Mouse (Mus musculus) heart, embryonic 10.5 days (tissue): ENCODE measurements around the gene Itih3. TPM values are rescaled to one million over a fixed set of nuclear protein-coding genes. Genes with fewer than 3 reads are reported as not detected.
A peak's percentile ranks its signal among the peaks of the same experiment; 100 is the strongest.

Experiments
- DNase-seq: peaks from one replicate; pipeline ENCODE4 v3.0.0-alpha.2; 2017; ENCODE audit warnings: low spot score
- H3K27ac ChIP-seq: fragments of 300-500 bp; sonication (generic); 2 replicates; pipeline ENCODE4 v1.5.1; 2016; ENCODE audit warnings: mild to moderate bottlenecking
- H3K27me3 ChIP-seq: fragments of 300-500 bp; sonication (generic); 2 replicates; pipeline ENCODE4 v1.6.1; 2016; ENCODE audit warnings: mild to moderate bottlenecking; ENCODE audit not compliant: poor library complexity, insufficient read depth, severe bottlenecking
- H3K36me3 ChIP-seq: fragments of 300-500 bp; sonication (generic); 2 replicates; pipeline ENCODE4 v1.6.1; 2016; ENCODE audit warnings: mild to moderate bottlenecking, moderate library complexity
- H3K4me1 ChIP-seq: fragments of 300-500 bp; sonication (generic); 2 replicates; pipeline ENCODE4 v1.6.1; 2016; ENCODE audit warnings: mild to moderate bottlenecking
- H3K4me3 ChIP-seq: fragments of 300-500 bp; sonication (generic); 2 replicates; pipeline ENCODE4 v1.5.1; 2016; ENCODE audit warnings: mild to moderate bottlenecking, moderate library complexity
- H3K9me3 ChIP-seq: fragments of 300-500 bp; sonication (generic); 2 replicates; pipeline ENCODE4 v1.6.1; 2016; ENCODE audit warnings: mild to moderate bottlenecking, moderate library complexity
- WGBS: fragments of 180-500 bp; shearing (Covaris S2); methylation state at CpG from one replicate; pipeline ENCODE4 v1.1.7; 2016; 5-methylcytosine and 5-hydroxymethylcytosine counted together
- polyA plus RNA-seq: library from polyadenylated mRNA; unstranded; fragments of >200 nt; fragmentation: Nextera tagmentation; extraction: Ambion mirVana; gene quantifications from 2 replicates; pipeline ENCODE4 v1.2.1, GENCODE M21; 2016

Itih3 gene
- polyA plus RNA-seq, 1 experiment from 2014 or later = 5.0 TPM

DNA sequence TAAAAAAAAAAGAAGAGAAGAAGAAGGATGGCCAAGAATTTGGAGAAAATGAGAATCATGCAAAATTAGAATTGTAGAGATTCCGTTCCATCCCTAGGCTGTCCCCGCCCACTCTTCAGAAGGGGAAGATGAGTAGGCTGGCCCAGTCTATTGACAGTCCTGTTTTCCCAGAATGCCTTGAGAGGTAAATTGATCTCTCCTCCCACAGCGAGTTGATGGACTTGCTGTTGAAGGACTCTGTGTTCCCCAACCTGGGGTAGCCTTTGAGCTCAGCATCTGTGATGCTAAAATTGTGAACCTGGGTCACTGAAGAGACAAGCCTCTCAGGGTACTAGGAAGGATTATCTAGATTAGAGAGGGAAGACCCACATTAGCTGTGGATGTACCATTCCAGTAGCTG lies 1.9 kb upstream of the Itih3 start:
- DNase-seq = no peak
- H3K4me1 ChIP-seq = peaks cover 15% of the 10 kb centered on the region
- no peak overlapping the region for H3K27ac ChIP-seq
- no peaks in the 10 kb centered on the region for H3K27me3 ChIP-seq
- H3K4me3 ChIP-seq = no peak overlapping the region
- no peaks in the 10 kb centered on the region for H3K9me3 ChIP-seq
- H3K36me3 ChIP-seq = no peaks in the 10 kb centered on the region
- WGBS = 87% methylated on average over 3 of the region's 3 CpGs

GRCm38 (mm10) chr14:30922053-30922670 lies 1.4 kb downstream of the Itih3 start:
- H3K27me3 ChIP-seq = no peaks in the 10 kb centered on the region; the same call in 1 of the 2 replicates
- H3K4me1 ChIP-seq = peaks cover 15% of the 10 kb centered on the region
- no peak for DNase-seq
- no peak overlapping the region for H3K4me3 ChIP-seq
- no peaks in the 10 kb centered on the region for H3K9me3 ChIP-seq
- no peak overlapping the region for H3K27ac ChIP-seq
- no peaks in the 10 kb centered on the region for H3K36me3 ChIP-seq
- 65% methylated on average over 8 of the region's 8 CpGs for WGBS

- H3K27ac ChIP-seq = no peak overlapping the region
- H3K36me3 ChIP-seq = no peaks in the 10 kb centered on the region
- 84% methylated on average over 1 of the region's 1 CpGs for WGBS
- no peaks in the 10 kb centered on the region for H3K9me3 ChIP-seq
- DNase-seq = no peak
- no peaks in the 10 kb centered on the region for H3K4me1 ChIP-seq
- H3K27me3 ChIP-seq = no peaks in the 10 kb centered on the region; the same call in 1 of the 2 replicates
- H3K4me3 ChIP-seq = no peak overlapping the region
Observed at GRCm38 (mm10) chr14:30916516-30916915, 7.0 kb downstream of the Itih3 start.

GRCm38 (mm10) chr14:30913404-30913803 lies 10.2 kb downstream of the Itih3 start:
- WGBS = 89% methylated on average over 5 of the region's 5 CpGs

GRCm38 (mm10) chr14:30912641-30913040 lies 10.9 kb downstream of the Itih3 start:
- 76% methylated on average over 8 of the region's 8 CpGs for WGBS
- no peak for DNase-seq
- H3K4me1 ChIP-seq = no peaks in the 10 kb centered on the region

More at GRCm38 (mm10) chr14:30913404-30913803, 10.2 kb downstream of the Itih3 start:
- Histone ChIP-seq H3K27me3 (no peaks in the 10 kb centered on the region; the same call in 1 of the 2 replicates), H3K4me3 (no peak overlapping the region), H3K27ac (no peak overlapping the region), H3K9me3 (no peaks in the 10 kb centered on the region), H3K36me3 (no peaks in the 10 kb centered on the region), H3K4me1 (no peaks in the 10 kb centered on the region)
- DNase-seq = no peak

DNA sequence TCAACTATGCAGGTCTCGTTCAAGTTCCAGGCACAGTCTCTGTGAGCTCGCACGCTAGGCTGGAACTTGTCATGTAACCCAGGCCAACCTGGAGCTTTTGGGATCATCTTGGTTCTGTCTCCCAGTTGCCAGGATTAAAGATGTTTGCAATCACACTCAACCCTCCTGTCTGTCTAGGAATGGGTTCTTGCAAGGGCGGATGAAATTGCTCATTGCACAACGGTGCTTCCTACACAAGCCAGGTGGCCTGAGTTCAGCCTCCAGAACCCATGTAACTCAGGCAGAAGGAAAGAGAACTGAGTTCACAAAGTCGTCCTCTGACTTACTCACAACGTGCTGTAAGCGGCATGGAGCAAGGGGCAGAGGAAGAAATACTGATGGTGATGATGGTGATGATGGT lies 12.4 kb downstream of the Itih3 start:
- Histone ChIP-seq H3K4me3 (no peak overlapping the region), H3K27ac (no peak overlapping the region), H3K4me1 (no peaks in the 10 kb centered on the region), H3K27me3 (no peaks in the 10 kb centered on the region; the same call in 1 of the 2 replicates), H3K9me3 (no peaks in the 10 kb centered on the region), H3K36me3 (no peaks in the 10 kb centered on the region)
- DNase-seq = no peak
- WGBS = 89% methylated on average over 8 of the region's 8 CpGs

More at GRCm38 (mm10) chr14:30912641-30913040, 10.9 kb downstream of the Itih3 start:
- H3K9me3 ChIP-seq = no peaks in the 10 kb centered on the region
- no peaks in the 10 kb centered on the region for H3K36me3 ChIP-seq
- no peak overlapping the region for H3K27ac ChIP-seq
- no peak overlapping the region for H3K4me3 ChIP-seq
- no peaks in the 10 kb centered on the region; the same call in 1 of the 2 replicates for H3K27me3 ChIP-seq

DNA sequence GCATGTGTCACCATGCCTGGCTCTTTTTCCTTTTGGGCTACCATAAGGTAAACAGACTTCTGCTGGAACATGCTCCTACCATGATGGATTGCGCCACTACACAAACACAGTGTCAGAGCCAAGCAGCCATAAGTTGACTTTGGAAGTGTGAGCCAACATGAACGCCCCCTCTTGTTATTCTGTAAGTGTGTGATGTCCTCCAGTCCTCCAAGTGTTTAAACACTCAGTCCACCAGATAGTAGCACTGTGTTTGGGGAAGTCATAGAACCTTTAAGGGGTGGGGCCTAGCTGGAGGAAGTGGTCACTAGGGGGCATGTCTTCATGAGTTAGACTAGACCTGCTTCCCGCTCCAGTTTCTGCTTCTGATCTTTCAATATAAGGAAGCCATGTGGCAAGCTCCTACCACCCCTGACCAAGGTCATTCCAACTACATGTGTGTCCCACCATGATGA lies 15.7 kb downstream of the Itih3 start:
- no peak overlapping the region for H3K4me3 ChIP-seq
- no peak overlapping the region for H3K27ac ChIP-seq
- no peaks in the 10 kb centered on the region for H3K4me1 ChIP-seq
- H3K9me3 ChIP-seq = no peaks in the 10 kb centered on the region
- no peaks in the 10 kb centered on the region for H3K27me3 ChIP-seq
- 79% methylated on average over 3 of the region's 3 CpGs for WGBS
- no peaks in the 10 kb centered on the region for H3K36me3 ChIP-seq
- no peak for DNase-seq

DNA sequence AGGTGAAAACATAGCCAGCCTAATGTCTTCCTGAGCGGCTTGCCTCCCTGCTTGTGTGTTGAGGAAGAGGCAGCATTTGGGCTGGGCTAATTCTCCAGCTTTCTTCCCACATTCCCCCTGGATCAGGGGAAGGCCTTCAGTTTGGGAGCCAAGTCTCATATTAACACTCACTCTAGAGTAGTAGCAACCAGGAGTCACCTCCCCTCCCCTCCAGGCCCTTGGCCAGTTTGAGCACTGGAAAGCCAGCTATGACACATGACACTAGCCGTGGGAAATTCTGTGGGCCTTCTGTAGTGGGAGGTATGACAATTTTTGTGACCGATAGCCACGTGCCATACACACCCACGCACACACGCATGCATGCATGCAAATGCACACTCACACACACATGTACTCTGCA lies 17.6 kb downstream of the Itih3 start:
- no peaks in the 10 kb centered on the region for H3K9me3 ChIP-seq
- no peaks in the 10 kb centered on the region for H3K36me3 ChIP-seq
- no peaks in the 10 kb centered on the region for H3K27me3 ChIP-seq
- H3K27ac ChIP-seq = no peak overlapping the region
- DNase-seq = no peak
- H3K4me1 ChIP-seq = no peaks in the 10 kb centered on the region
- 88% methylated on average over 6 of the region's 6 CpGs for WGBS
- H3K4me3 ChIP-seq = no peak overlapping the region

DNA sequence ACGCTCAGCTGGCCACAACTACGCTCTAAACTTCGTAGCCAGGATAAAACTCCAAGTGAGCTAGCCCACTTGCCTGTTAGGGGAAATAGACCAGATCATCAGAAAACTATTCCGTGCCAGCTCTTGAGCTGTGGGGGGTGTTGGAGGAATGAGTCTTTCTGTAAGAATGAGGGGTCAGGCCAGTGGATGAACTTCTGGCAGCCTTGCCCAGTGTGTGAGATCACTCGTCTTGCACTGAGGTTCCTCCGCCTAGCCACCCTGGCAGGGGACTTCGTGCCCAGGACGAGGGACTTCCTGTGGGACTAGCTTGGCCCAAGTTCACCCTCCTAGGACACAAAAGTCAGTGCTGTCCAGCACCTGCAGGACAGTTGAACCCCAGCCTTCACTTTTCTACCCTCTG lies 19.3 kb downstream of the Itih3 start:
- Histone ChIP-seq H3K9me3 (no peaks in the 10 kb centered on the region; the same call in 1 of the 2 replicates), H3K36me3 (no peaks in the 10 kb centered on the region), H3K27me3 (no peaks in the 10 kb centered on the region), H3K27ac (no peak overlapping the region), H3K4me3 (no peak overlapping the region), H3K4me1 (no peaks in the 10 kb centered on the region)
- no peak for DNase-seq
- WGBS = 79% methylated on average over 8 of the region's 8 CpGs

- no peaks in the 10 kb centered on the region for H3K4me1 ChIP-seq
- no peaks in the 10 kb centered on the region; the same call in 1 of the 2 replicates for H3K9me3 ChIP-seq
- DNase-seq = no peak
- no peaks in the 10 kb centered on the region for H3K36me3 ChIP-seq
- no peak overlapping the region for H3K4me3 ChIP-seq
- WGBS = 65% methylated on average over 3 of the region's 3 CpGs
- no peaks in the 10 kb centered on the region for H3K27me3 ChIP-seq
- H3K27ac ChIP-seq = no peak overlapping the region
Observed at GRCm38 (mm10) chr14:30903036-30903435, 20.5 kb downstream of the Itih3 start.

- no peak for DNase-seq
- no peaks in the 10 kb centered on the region; the same call in 1 of the 2 replicates for H3K9me3 ChIP-seq
- 84% methylated on average over 5 of the region's 5 CpGs for WGBS
- no peaks in the 10 kb centered on the region for H3K36me3 ChIP-seq
- H3K4me1 ChIP-seq = no peaks in the 10 kb centered on the region
- no peak overlapping the region for H3K4me3 ChIP-seq
- H3K27ac ChIP-seq = no peak overlapping the region
- H3K27me3 ChIP-seq = no peaks in the 10 kb centered on the region
Observed at GRCm38 (mm10) chr14:30902628-30903027, 20.9 kb downstream of the Itih3 start.

DNA sequence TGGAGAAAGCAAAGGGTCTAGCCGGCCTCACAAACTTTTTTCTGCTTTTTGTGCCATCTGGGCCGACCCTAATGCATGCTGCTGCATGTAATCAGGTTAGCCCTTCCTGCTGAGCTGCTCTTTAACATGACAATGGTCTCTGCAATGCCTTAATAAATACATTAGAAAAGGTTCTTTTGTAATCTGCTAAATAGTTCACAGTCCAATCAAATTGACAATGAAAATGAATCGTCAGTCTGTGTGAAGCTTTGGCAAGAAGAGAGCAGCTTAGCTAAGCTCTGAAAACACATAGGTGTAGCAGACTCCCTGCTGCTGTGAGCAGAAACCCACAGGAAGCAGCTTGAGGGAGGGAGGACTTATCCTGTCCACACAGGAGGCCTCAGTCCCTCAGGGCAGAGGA lies 23.6 kb downstream of the Itih3 start:
- peaks cover 7% of the 10 kb centered on the region for H3K4me1 ChIP-seq
- DNase-seq = no peak
- 63% methylated on average over 3 of the region's 3 CpGs for WGBS

GRCm38 (mm10) chr14:30888271-30888732 lies 35.3 kb downstream of the Itih3 start:
- H3K4me3 ChIP-seq = no peak overlapping the region
- peak overlapping the region; percentile 69; the same call in 1 of the 2 replicates for H3K27ac ChIP-seq
- no peaks in the 10 kb centered on the region for H3K9me3 ChIP-seq
- no peak for DNase-seq
- peaks cover 9% of the 10 kb centered on the region for H3K4me1 ChIP-seq
- no peaks in the 10 kb centered on the region for H3K36me3 ChIP-seq
- WGBS = 10% methylated on average over 8 of the region's 9 CpGs
- H3K27me3 ChIP-seq = peaks cover 16% of the 10 kb centered on the region; the same call in 1 of the 2 replicates

More for the DNA sequence above, 23.6 kb downstream of the Itih3 start:
- H3K27me3 ChIP-seq = no peaks in the 10 kb centered on the region
- no peaks in the 10 kb centered on the region for H3K36me3 ChIP-seq
- H3K27ac ChIP-seq = no peak overlapping the region
- no peaks in the 10 kb centered on the region; the same call in 1 of the 2 replicates for H3K9me3 ChIP-seq
- H3K4me3 ChIP-seq = no peak overlapping the region
